Mouse (Mus musculus) limb, embryonic 10.5 days (tissue): ENCODE measurements at regions not wholly inside any gene's neighbourhood (a gene's known extent, or its start where the extent isn't known, plus 50 kb on each side); places are given as distances from the start of the nearest gene placed in this dataset.
"Not testable (repeated sequence)": the region's sequence is repeated elsewhere in the genome, so short reads cannot be mapped to it uniquely, and the experiment has no call there.

ENCODE experiments used
- DNase-seq: peaks from one replicate; pipeline ENCODE4 v3.0.0-alpha.2; 2017; ENCODE audit warnings: low spot score
- H3K27ac ChIP-seq: fragments of 300-500 bp; sonication (generic); 2 replicates; pipeline ENCODE4 v1.5.1; 2016; ENCODE audit warnings: mild to moderate bottlenecking
- H3K27me3 ChIP-seq: fragments of 300-500 bp; sonication (generic); 2 replicates; pipeline ENCODE4 v1.6.1; 2016; ENCODE audit warnings: low read depth, mild to moderate bottlenecking; ENCODE audit not compliant: poor library complexity, severe bottlenecking
- H3K36me3 ChIP-seq: fragments of 300-500 bp; sonication (generic); 2 replicates; pipeline ENCODE4 v1.6.1; 2016; ENCODE audit warnings: mild to moderate bottlenecking, moderate library complexity
- H3K4me1 ChIP-seq: fragments of 300-500 bp; sonication (generic); 2 replicates; pipeline ENCODE4 v1.6.1; 2016
- H3K4me3 ChIP-seq: fragments of 300-500 bp; sonication (generic); 2 replicates; pipeline ENCODE4 v1.5.1; 2016; ENCODE audit warnings: mild to moderate bottlenecking, moderate library complexity
- H3K9me3 ChIP-seq: fragments of 300-500 bp; sonication (generic); replicated peaks from 2 replicates; pipeline ENCODE4 v1.6.1; 2016; ENCODE audit warnings: mild to moderate bottlenecking
- WGBS: fragments of 180-500 bp; shearing (Covaris S2); methylation state at CpG from one replicate; pipeline ENCODE4 v1.1.7; 2016; 5-methylcytosine and 5-hydroxymethylcytosine counted together

- H3K9me3 ChIP-seq, result no peaks in the 10 kb centered on the region
- no peaks in the 10 kb centered on the region for H3K27me3 ChIP-seq
- peak; percentile 23 for DNase-seq
- H3K36me3 ChIP-seq, result no peaks in the 10 kb centered on the region
- 87% methylated on average over 8 of the region's 8 CpGs for WGBS
- no peak overlapping the region for H3K27ac ChIP-seq
- H3K4me3 ChIP-seq, result no peak overlapping the region
- H3K4me1 ChIP-seq, result peaks cover 29% of the 10 kb centered on the region
These were observed 99.0 kb upstream of the Thpo start for GRCm38 (mm10) chr16:20833301-20833700.

GRCm38 (mm10) chr16:20829732-20830435, 95.6 kb upstream of the Thpo start:
- Histone ChIP-seq H3K27ac (0 out of 2 replicates have a peak overlapping the region, but pooled peaks have one; percentile 9), H3K4me1 (peaks cover 11% of the 10 kb centered on the region), H3K9me3 (no peaks in the 10 kb centered on the region), H3K36me3 (no peaks in the 10 kb centered on the region), H3K4me3 (no peak overlapping the region), H3K27me3 (no peaks in the 10 kb centered on the region)
- peak; percentile 27 for DNase-seq
- WGBS, result 58% methylated on average over 6 of the region's 6 CpGs

DNA sequence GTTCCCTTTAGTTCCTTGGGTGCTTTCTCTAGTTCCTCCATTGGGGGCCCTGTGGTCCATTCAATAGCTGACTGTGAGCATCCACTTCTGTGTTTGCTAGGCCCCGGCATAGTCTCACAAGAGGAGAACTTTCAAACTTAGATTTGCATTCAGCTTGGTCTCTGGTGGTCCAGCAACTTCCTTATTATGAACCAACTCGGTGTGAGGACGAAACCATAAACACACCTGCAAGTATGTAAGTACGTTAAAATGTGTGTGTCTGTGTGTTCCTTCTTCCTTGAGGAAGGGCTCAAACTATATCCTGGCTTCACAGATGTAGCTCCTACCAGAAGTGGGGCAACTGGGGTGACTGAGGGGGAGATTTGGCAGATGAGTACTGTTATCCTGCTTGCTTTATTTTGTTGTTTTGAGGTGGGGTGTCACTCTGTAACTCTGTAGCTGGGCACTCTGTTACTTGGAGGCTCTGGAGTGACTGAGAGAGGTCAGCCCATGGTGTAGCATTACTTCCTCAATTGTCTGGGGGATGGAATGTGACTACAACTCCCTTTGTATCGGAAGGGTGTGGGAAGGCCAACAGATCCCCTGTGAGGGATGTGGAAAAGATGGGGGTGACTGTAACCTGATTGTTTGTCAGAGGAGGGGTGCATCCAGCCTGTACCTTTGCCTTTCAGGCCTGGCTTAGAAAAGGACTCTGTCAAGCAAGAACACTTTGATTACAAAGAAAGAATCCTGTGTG, 94.9 kb upstream of the Thpo start:
- Histone ChIP-seq H3K27ac (no peak overlapping the region), H3K9me3 (no peaks in the 10 kb centered on the region), H3K27me3 (no peaks in the 10 kb centered on the region), H3K4me1 (peaks cover 11% of the 10 kb centered on the region), H3K4me3 (no peak overlapping the region), H3K36me3 (no peaks in the 10 kb centered on the region)
- WGBS, result 87% methylated on average over 5 of the region's 5 CpGs
- DNase-seq, result peak; percentile 26

DNA sequence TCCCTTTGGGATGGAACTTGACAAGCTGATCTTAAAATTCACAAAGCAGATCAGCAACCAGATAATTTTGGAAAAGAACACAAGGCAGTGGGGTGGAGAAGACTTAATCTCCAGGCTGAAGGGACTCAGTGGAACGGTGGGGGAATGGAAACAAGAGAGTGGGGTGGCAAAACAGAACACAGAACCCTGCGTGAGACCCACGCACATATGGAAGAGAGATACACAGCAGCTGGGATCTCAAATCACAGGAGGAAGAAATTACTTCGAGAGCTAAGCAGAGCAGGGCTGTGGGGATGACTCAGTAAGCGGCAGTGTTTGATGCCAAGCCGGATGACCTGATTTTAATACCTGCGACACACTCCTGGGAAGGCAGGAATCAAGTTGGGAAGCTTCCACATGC, 89.9 kb upstream of the Thpo start:
- Histone ChIP-seq H3K27ac (no peak overlapping the region), H3K9me3 (no peaks in the 10 kb centered on the region), H3K27me3 (no peaks in the 10 kb centered on the region), H3K36me3 (no peaks in the 10 kb centered on the region), H3K4me1 (peaks cover 2% of the 10 kb centered on the region), H3K4me3 (no peak overlapping the region)
- peak; percentile 13 for DNase-seq
- 87% methylated on average over 7 of the region's 7 CpGs for WGBS

DNA sequence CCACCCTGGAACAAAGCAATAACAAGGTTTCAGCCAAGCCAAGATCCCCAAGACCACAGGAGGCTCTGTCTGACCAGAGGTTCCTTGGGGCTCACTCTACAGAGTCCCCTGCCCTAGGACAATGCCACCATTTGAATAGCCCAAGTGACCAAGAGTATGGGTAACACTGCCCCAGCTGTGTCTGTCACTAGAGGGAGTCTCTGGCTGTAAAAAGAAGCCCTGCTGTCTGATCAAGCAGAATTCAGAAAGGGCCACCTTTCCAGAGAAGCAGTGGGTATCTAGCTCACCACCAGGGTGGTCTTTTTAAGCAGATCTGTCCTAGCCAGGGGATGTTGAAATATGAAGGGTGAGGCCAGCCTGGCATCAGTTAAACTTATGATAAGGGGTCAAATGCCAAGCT, 86.6 kb upstream of the Thpo start:
- H3K4me1 ChIP-seq, result peaks cover 10% of the 10 kb centered on the region

DNA sequence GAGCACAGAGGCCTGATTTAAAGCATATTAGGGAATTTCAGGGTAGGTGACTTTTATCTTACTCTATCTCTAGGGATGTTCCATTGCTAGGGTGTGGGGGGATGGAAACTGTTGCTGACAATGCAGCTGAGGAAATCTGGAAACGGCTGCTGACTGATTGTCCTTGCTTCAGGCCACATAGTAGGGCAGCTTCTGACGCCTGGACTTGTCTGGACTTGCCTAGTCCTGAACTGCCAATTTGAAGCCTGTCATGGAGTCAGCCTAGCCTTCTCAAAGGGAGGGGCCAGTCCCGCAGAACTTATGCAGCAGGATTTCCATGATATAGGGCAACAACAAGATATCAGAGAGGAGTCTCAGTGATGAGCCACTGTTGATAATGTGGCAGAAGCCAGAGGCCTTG, 85.3 kb upstream of the Thpo start:
- no peak for DNase-seq
- H3K27me3 ChIP-seq, result no peaks in the 10 kb centered on the region
- no peaks in the 10 kb centered on the region for H3K9me3 ChIP-seq
- no peak overlapping the region for H3K27ac ChIP-seq
- H3K4me3 ChIP-seq, result no peak overlapping the region
- 91% methylated on average over 3 of the region's 3 CpGs for WGBS
- H3K36me3 ChIP-seq, result no peaks in the 10 kb centered on the region
- H3K4me1 ChIP-seq, result peaks cover 10% of the 10 kb centered on the region

More for the DNA sequence above, 86.6 kb upstream of the Thpo start:
- Histone ChIP-seq H3K27me3 (no peaks in the 10 kb centered on the region), H3K4me3 (no peak overlapping the region), H3K27ac (no peak overlapping the region), H3K36me3 (no peaks in the 10 kb centered on the region), H3K9me3 (no peaks in the 10 kb centered on the region)
- DNase-seq, result no peak

- Histone ChIP-seq H3K27ac (no peak overlapping the region), H3K4me1 (peaks cover 10% of the 10 kb centered on the region), H3K36me3 (no peaks in the 10 kb centered on the region), H3K9me3 (no peaks in the 10 kb centered on the region), H3K4me3 (no peak overlapping the region), H3K27me3 (no peaks in the 10 kb centered on the region)
- no peak for DNase-seq
- 58% methylated on average over 5 of the region's 5 CpGs for WGBS
These were observed 84.4 kb upstream of the Thpo start for GRCm38 (mm10) chr16:20818711-20819189.

GRCm38 (mm10) chr16:20814976-20815375, 80.7 kb upstream of the Thpo start:
- DNase-seq, result no peak
- no peak overlapping the region for H3K27ac ChIP-seq
- H3K27me3 ChIP-seq, result no peaks in the 10 kb centered on the region
- no peak overlapping the region for H3K4me3 ChIP-seq
- 96% methylated on average over 2 of the region's 2 CpGs for WGBS
- peaks cover 10% of the 10 kb centered on the region for H3K4me1 ChIP-seq
- no peaks in the 10 kb centered on the region for H3K36me3 ChIP-seq
- H3K9me3 ChIP-seq, result no peaks in the 10 kb centered on the region

DNA sequence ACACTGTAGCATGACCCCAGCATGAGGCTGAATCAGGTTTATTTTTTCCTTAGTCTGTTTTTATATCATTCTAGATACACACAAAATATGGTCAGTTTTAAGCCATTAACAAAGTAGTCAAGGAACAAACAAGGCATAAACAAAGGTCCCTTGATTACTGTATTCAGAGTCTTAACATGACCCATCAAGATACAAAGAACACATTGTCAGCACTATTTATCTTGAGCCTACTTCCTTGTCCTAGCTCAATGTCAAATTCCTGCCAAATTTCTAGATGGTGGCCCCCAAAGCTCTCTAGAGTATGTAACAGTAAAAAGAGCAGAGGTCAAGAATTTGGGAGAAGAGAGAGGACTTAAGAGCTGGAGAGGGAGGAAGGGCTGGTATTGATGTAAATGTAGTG, 79.9 kb upstream of the Thpo start:
- Histone ChIP-seq H3K36me3 (no peaks in the 10 kb centered on the region), H3K4me3 (no peak overlapping the region), H3K9me3 (no peaks in the 10 kb centered on the region), H3K4me1 (peaks cover 10% of the 10 kb centered on the region), H3K27me3 (no peaks in the 10 kb centered on the region), H3K27ac (no peak overlapping the region)
- no peak for DNase-seq

DNA sequence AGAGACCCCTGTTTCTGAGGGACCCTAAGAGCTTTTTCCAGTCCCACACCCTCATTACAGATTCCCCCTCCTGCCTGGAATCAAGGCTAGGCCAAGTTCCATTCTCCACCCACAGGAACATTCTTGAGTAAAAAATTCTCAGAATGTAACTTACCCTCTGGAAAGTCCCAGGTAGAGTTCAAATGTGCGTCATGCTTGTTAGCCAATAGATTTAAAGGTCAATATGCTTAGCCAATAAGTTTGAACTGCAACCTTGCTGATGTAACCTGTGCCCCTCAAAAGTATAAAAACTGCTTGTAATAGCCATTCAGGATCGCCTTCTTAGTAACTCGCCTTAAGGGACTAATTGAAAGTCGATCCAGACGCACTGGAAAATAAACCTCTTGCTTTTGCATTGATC, 77.7 kb upstream of the Thpo start:
- H3K27me3 ChIP-seq, H3K36me3 ChIP-seq, H3K9me3 ChIP-seq, H3K4me1 ChIP-seq, DNase-seq, H3K27ac ChIP-seq, H3K4me3 ChIP-seq: not testable (repeated sequence)
- WGBS, result 81% methylated on average over 5 of the region's 5 CpGs

- Histone ChIP-seq H3K4me3 (no peak overlapping the region), H3K36me3 (no peaks in the 10 kb centered on the region), H3K9me3 (no peaks in the 10 kb centered on the region), H3K27ac (no peak overlapping the region), H3K4me1 (peaks cover under 1% of the 10 kb centered on the region; the same call in 1 of the 2 replicates), H3K27me3 (no peaks in the 10 kb centered on the region)
- WGBS, result 93% methylated on average over 3 of the region's 3 CpGs
- no peak for DNase-seq
These were observed 76.0 kb upstream of the Thpo start for GRCm38 (mm10) chr16:20810322-20810721.

DNA sequence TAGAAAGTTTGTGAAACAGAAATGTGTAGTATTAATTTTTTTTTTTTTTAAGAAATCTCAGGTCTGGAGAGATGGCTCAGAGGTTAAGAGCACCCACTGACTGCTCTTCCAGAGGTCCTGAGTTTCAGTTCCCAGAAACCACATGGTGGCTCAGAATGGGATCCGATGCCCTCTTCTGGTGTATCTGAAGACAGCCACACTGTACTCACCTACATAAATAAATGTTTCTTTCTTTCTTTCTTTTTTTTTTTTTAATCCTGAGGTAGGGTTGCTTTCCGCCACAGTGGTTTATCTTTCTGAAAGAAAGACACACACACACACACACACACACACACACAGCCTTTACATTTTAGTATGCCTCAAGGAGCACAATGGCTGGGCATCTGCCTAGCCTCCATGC, 74.0 kb upstream of the Thpo start:
- DNase-seq, result no peak
- no peaks in the 10 kb centered on the region for H3K27me3 ChIP-seq
- WGBS, result 87% methylated on average over 2 of the region's 2 CpGs
- H3K27ac ChIP-seq, result no peak overlapping the region
- H3K4me3 ChIP-seq, result no peak overlapping the region
- no peaks in the 10 kb centered on the region for H3K36me3 ChIP-seq
- peaks cover 20% of the 10 kb centered on the region for H3K4me1 ChIP-seq
- H3K9me3 ChIP-seq, result no peaks in the 10 kb centered on the region

DNA sequence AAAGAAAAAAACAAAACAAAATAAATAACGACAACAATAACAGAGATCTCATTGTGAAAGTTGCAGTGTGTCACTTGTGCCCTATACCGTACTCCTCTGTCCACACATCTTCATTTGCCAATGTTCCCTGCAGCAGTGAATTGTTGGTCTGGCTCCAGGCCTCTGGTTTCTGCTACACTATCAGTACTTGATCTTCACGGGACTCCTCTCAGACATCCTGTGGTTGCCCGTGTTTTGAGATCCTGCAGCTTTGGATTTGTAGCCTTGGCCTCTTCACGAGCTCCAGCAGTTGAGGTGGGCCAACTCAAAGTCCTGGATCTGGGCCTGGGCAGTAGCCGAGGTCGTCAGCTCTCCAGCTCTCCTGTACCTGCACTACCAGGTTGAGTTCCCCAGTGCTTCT, 72.4 kb upstream of the Thpo start:
- Histone ChIP-seq H3K4me1 (peaks cover 30% of the 10 kb centered on the region), H3K27me3 (no peaks in the 10 kb centered on the region), H3K36me3 (no peaks in the 10 kb centered on the region), H3K27ac (no peak overlapping the region), H3K4me3 (no peak overlapping the region), H3K9me3 (no peaks in the 10 kb centered on the region)
- 90% methylated on average over 7 of the region's 7 CpGs for WGBS
- DNase-seq, result no peak
